Mouse (Mus musculus): ENCODE data around the gene Resf1.

- no peak for TF ChIP-seq CTCF (IDR thresholded peaks at IDR 0.05)
- TF ChIP-seq EP300 (IDR thresholded peaks at IDR 0.05) = no peak
Measured at GRCm38 (mm10) chr6:149344372-149344771, 35.2 kb downstream of the Resf1 start.
